Mouse (Mus musculus): ENCODE data around the gene Fdx1l. TPM values are rescaled to one million over a fixed set of nuclear protein-coding genes. Genes with fewer than 3 reads are reported as not detected.

Fdx1l gene
- polyA plus RNA-seq (2012; rRNA removed), result 22.8 and 51.6 TPM in 2 replicates

GRCm38 (mm10) chr9:21073044-21073840 is at the start of gene Fdx1l, which contains the start of gene Gm49373:
Gene Fdx1l (minus strand): TSS chr9:21073614.
Gene Gm49373 (minus strand): TSS chr9:21073096.

GRCm38 (mm10) chr9:21091707-21092320 is 18.4 kb upstream of the Fdx1l start, which contains the start of the genes Gm38431 and Raver1:
Gene Gm38431 (minus strand): TSS chr9:21091997.
Gene Raver1 (minus strand): TSS chr9:21092008.

GRCm38 (mm10) chr9:21067006-21067684 is 6.3 kb downstream of the Fdx1l start, which contains the start of gene Zglp1:
Gene Zglp1 (minus strand): TSS chr9:21067093.

GRCm38 (mm10) chr9:21031896-21032351 is 41.5 kb downstream of the Fdx1l start, which contains the start of gene Icam5:
Gene Icam5 (plus strand): TSS chr9:21032073.

GRCm38 (mm10) chr9:21029291-21030054 is 43.9 kb downstream of the Fdx1l start, which contains the start of gene Icam4:
Gene Icam4 (plus strand): TSS chr9:21029373.

Other genes with a start within 250 kb of the Fdx1l start
- 27.0 and 29.6 TPM in 2 replicates for gene A230050P20Rik, start 205.0 kb downstream of the Fdx1l start, polyA plus RNA-seq (2012; rRNA removed)
- gene Angptl6, start 193.9 kb downstream of the Fdx1l start, polyA plus RNA-seq (2012; rRNA removed), result 4.6 and 6.6 TPM in 2 replicates
- 46.2 and 52.6 TPM in 2 replicates for gene Ppan, start 185.4 kb downstream of the Fdx1l start, polyA plus RNA-seq (2012; rRNA removed)
- 65.9 and 73.1 TPM in 2 replicates for gene Eif3g, start 175.0 kb downstream of the Fdx1l start, polyA plus RNA-seq (2012; rRNA removed)
- 11.1 and 12.4 TPM in 2 replicates for gene Dnmt1, start 113.7 kb downstream of the Fdx1l start, polyA plus RNA-seq (2012; rRNA removed)
- 3.9 and 4.3 TPM in 2 replicates for gene S1pr2, start 96.8 kb downstream of the Fdx1l start, polyA plus RNA-seq (2012; rRNA removed)
- 76.8 and 86.2 TPM in 2 replicates for gene Mrpl4, start 70.9 kb downstream of the Fdx1l start, polyA plus RNA-seq (2012; rRNA removed)
- gene Icam1, start 57.6 kb downstream of the Fdx1l start, polyA plus RNA-seq (2012; rRNA removed), result 3.9 and 4.4 TPM in 2 replicates
- 0.21 and 0.30 TPM in 2 replicates for gene Icam4, start 44.2 kb downstream of the Fdx1l start, polyA plus RNA-seq (2012; rRNA removed)
- gene Icam5, start 41.5 kb downstream of the Fdx1l start, polyA plus RNA-seq (2012; rRNA removed), result 0.21 and 0.48 TPM in 2 replicates
- 0.12 and 1.0 TPM in 2 replicates for gene Zglp1, start 6.5 kb downstream of the Fdx1l start, polyA plus RNA-seq (2012; rRNA removed)
- gene Gm49373, start 518 bp downstream of the Fdx1l start, polyA plus RNA-seq (2012; rRNA removed), result 0.09 TPM in 1 of 2 replicates, not detected in the other
- 6.2 and 11.8 TPM in 2 replicates for gene Gm38431, start 18.4 kb upstream of the Fdx1l start, polyA plus RNA-seq (2012; rRNA removed)
- 31.9 and 36.1 TPM in 2 replicates for gene Raver1, start 18.4 kb upstream of the Fdx1l start, polyA plus RNA-seq (2012; rRNA removed)
- gene Tyk2, start 57.6 kb upstream of the Fdx1l start, polyA plus RNA-seq (2012; rRNA removed), result 12.0 and 13.6 TPM in 2 replicates
- 19.9 and 23.4 TPM in 2 replicates for gene Cdc37, start 76.4 kb upstream of the Fdx1l start, polyA plus RNA-seq (2012; rRNA removed)
- 4.6 and 5.4 TPM in 2 replicates for gene Pde4a, start 92.1 kb upstream of the Fdx1l start, polyA plus RNA-seq (2012; rRNA removed)
- gene Keap1, start 165.7 kb upstream of the Fdx1l start, polyA plus RNA-seq (2012; rRNA removed), result 42.1 and 51.8 TPM in 2 replicates
- gene S1pr5, start 174.8 kb upstream of the Fdx1l start, polyA plus RNA-seq (2012; rRNA removed), result 9.1 and 21.3 TPM in 2 replicates
- 33.3 and 62.7 TPM in 2 replicates for gene Atg4d, start 191.7 kb upstream of the Fdx1l start, polyA plus RNA-seq (2012; rRNA removed)
- 7.5 and 7.9 TPM in 2 replicates for gene Kri1, start 214.4 kb upstream of the Fdx1l start, polyA plus RNA-seq (2012; rRNA removed)
- 12.6 and 18.9 TPM in 2 replicates for gene Cdkn2d, start 217.8 kb upstream of the Fdx1l start, polyA plus RNA-seq (2012; rRNA removed)
- gene Ap1m2, start 238.7 kb upstream of the Fdx1l start, polyA plus RNA-seq (2012; rRNA removed), result 30.6 and 32.9 TPM in 2 replicates
- gene Slc44a2, start 247.1 kb upstream of the Fdx1l start, polyA plus RNA-seq (2012; rRNA removed), result 33.9 and 44.4 TPM in 2 replicates